Mouse (Mus musculus) gonadal fat pad, adult 2 months (tissue): ENCODE data around the gene Gm9844. TPM values are rescaled to one million over a fixed set of nuclear protein-coding genes. Genes with fewer than 3 reads are reported as not detected.

Experiments
- DNase-seq: peaks from one replicate; pipeline ENCODE4 v3.0.0-alpha.2; 2012; ENCODE audit warnings: low read depth
- polyA plus RNA-seq: library from polyadenylated mRNA; depleted of rRNA; stranded (reverse); fragments of >200 nt; gene quantifications from 2 replicates; pipeline ENCODE4 v1.2.3, GENCODE M21; 2012; rRNA removed

The Gm9844 gene
- polyA plus RNA-seq, 1 experiment, result 2.1 TPM

GRCm38 (mm10) chr7:24901842-24902241, 39.8 kb downstream of the Gm9844 start:
- no peak for DNase-seq

- DNase-seq, result no peak
These were observed 40.2 kb downstream of the Gm9844 start for GRCm38 (mm10) chr7:24902264-24902629.

DNA sequence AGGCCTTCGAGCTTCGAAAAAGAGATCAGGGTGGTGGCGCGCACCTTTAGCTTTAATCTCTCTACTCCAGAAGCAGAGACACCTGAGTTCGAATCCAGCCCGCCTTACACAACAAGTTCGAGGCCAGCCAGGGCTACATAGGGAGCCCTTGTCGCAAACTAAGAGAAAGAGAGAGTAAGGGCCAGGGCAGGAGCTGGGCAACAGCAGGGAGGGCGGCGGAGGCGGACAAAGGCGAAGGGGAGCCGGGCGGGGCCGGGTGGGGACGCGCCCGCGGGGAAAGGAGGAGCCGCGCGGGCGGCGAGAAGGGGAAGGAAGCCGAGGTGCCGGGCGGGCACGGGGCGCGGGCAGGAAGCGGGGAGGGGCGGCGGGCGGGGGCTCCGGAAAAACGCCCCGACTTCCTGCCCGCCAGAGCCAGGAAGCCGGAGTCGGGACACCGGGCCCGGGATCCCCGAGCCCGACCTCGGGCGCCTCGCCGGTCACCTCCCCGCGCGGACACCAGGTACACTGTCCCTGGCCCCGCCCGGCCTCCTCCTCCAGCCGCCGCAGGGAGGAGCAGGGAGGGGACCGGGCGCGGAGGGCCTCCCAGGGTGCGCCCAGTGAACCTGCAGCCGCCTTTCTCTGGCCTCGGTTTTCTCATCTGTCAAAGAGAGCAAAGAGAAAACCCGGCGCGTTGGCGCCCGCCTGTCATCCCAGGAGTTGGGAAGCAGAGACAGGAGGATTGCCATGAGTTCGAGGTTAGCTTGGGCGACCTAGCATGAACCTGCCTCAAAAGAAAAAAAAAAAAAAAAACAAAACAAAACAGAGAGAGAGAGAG, 40.8 kb downstream of the Gm9844 start, which contains the start of gene Arhgef1:
TSS of gene Arhgef1 (plus strand) at position 283 of the 814 bp plus-strand sequence.
- no peak for DNase-seq

DNA sequence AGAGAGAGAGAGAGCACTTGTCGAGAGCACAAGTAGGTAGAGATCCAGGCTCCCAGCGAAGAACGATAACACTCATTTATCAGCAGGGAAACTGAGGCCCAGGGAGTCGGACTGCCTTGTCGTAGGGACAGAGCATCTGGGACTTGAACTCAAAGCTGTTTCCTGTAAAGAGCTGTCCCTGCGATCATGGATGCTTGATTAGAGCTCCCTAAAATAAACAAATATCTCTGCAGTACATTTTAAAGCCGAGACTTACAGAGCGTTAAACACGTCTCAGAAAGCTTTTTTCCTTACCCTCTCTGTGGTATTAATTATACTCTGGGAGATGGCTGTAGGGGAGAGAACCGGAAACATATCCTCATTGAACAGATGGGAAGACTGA, 41.4 kb downstream of the Gm9844 start:
- no peak for DNase-seq

- DNase-seq, result peak; percentile 66
These were observed 42.1 kb downstream of the Gm9844 start for GRCm38 (mm10) chr7:24904070-24904483.

DNA sequence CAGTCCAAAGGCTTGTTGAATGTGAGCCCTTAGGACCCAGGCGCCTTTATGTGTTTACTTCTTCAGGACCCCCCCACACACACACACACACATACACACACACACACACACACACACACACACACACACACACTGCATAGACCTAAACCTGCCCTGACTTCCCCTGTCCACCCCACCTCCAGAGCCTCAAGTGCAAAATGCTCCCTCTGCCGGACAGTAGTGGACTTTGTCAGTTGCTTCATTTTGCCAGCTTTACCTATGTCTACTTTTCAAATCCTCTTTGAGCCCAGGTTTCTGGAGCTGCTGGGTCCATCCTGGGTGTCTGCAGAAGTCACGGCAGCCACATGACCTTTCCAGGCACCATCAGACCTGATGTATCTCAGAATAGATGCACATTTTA, 42.9 kb downstream of the Gm9844 start:
- DNase-seq, result no peak

DNA sequence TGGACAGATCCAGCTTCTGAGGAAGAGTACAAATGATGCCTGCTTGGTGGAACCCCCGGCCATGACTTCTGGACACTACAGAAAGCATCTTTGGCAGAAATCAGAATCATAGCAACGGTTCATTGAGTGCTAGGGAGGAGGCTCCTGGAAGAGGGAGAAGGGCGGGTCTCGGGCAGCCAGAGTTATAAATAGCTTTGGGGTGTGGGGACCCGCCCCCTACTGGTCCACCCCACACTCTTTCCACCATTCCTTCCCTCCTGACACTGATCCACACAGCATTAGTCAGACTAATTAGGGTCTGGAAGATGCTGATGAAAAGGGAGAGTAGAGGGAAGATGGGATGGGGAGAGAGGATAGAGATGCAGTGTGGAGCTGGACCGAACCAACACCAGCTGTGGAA, 44.5 kb downstream of the Gm9844 start:
- DNase-seq, result no peak

DNA sequence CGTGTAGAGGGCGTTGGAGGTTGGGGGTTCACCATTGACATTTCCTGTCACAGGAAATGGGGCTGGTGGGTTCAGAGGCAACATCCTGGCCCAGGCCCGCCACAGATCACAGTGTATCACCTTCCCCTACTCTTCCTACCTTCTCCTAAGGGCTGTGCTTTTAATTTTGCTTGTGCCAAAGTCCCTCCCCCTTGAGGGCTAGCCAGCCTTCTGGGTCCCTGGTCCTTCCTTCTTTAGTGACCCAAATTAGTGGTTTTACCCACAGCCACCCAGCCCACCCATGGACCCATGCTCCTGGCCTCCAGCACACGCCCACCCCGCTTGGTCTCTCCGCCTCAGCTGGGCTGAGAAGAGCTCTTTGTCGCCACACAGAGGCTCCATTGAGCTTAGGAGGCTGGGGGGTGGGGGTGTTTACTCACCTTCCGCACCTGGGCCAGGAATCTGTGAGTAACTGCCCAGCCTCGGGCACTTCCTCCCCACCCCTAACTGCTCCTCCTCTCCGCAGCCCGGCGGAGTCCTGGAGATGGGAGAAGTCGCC, 45.3 kb downstream of the Gm9844 start:
- DNase-seq, result no peak

Other genes with a start within 250 kb of the Gm9844 start
- gene Lypd3, start 225.7 kb upstream of the Gm9844 start, polyA plus RNA-seq, result 1.5 and 1.9 TPM in 2 replicates
- gene Tex101, start 185.5 kb upstream of the Gm9844 start, polyA plus RNA-seq, result 0.58 TPM in 1 of 2 replicates, not detected in the other
- 0.18 TPM in 1 of 2 replicates, not detected in the other for gene BC049730, start 153.0 kb upstream of the Gm9844 start, polyA plus RNA-seq
- gene Gm4763, start 135.3 kb upstream of the Gm9844 start, polyA plus RNA-seq, result 0.25 TPM in 1 of 2 replicates, not detected in the other
- gene Cd177, start 101.9 kb upstream of the Gm9844 start, polyA plus RNA-seq, result 1.1 and 3.3 TPM in 2 replicates
- gene Ceacam10, start 85.0 kb upstream of the Gm9844 start, polyA plus RNA-seq, result 533 and 579 TPM in 2 replicates
- 1.4 and 2.8 TPM in 2 replicates for gene Lypd4, start 7.7 kb downstream of the Gm9844 start, polyA plus RNA-seq
- gene Dmrtc2, start 7.8 kb downstream of the Gm9844 start, polyA plus RNA-seq, result 0.38 and 0.39 TPM in 2 replicates
- 468 and 584 TPM in 2 replicates for gene Rps19, start 22.2 kb downstream of the Gm9844 start, polyA plus RNA-seq
- 2.5 and 4.3 TPM in 2 replicates for gene Cd79a, start 35.2 kb downstream of the Gm9844 start, polyA plus RNA-seq
- gene Arhgef1, start 40.7 kb downstream of the Gm9844 start, polyA plus RNA-seq, result 139 and 146 TPM in 2 replicates
- gene Gm4881, start 82.3 kb downstream of the Gm9844 start, polyA plus RNA-seq, result not detected in 2 replicates
- 741 and 777 TPM in 2 replicates for gene Rabac1, start 110.5 kb downstream of the Gm9844 start, polyA plus RNA-seq
- 3.0 TPM in 2 replicates for gene Atp1a3, start 143.7 kb downstream of the Gm9844 start, polyA plus RNA-seq
- gene Grik5, start 210.1 kb downstream of the Gm9844 start, polyA plus RNA-seq, result 15.1 and 15.7 TPM in 2 replicates
- 15.9 and 21.7 TPM in 2 replicates for gene Zfp574, start 210.4 kb downstream of the Gm9844 start, polyA plus RNA-seq